Mouse (Mus musculus): ENCODE measurements around the gene 9930021J03Rik. TPM values are rescaled to one million over a fixed set of nuclear protein-coding genes. Genes with fewer than 3 reads are reported as not detected.
A peak's percentile ranks its signal among the peaks of the same experiment; 100 is the strongest.

Gene 9930021J03Rik
- polyA plus RNA-seq, 1 experiment from 2014 or later: 3.8 TPM

- no peak overlapping the region for H3K9ac ChIP-seq (ENCODE audit: low read length)
- WGBS: 72% methylated on average over 3 of the region's 3 CpGs
These were observed 32.9 kb upstream of the 9930021J03Rik start for GRCm38 (mm10) chr19:29838636-29839135.

GRCm38 (mm10) chr19:29838171-29838570 is 32.4 kb upstream of the 9930021J03Rik start:
- Histone ChIP-seq H3K36me3 (ENCODE audit: control insufficient read depth, insufficient read depth, low read length) (no peaks in the 10 kb centered on the region), H3K9ac (ENCODE audit: low read length) (no peak overlapping the region), H3K9me3 (ENCODE audit: control insufficient read depth, low read length) (no peaks in the 10 kb centered on the region), H3K27me3 (ENCODE audit: control insufficient read depth, insufficient read depth, low read depth, low read length) (no peaks in the 10 kb centered on the region), H3K4me2 (ENCODE audit: low read depth, low read length) (no peak overlapping the region), H3K4me3 (ENCODE audit: low read length) (no peak overlapping the region), H3K27ac (ENCODE audit: low read length) (no peak overlapping the region), H3K4me1 (replicated peaks; ENCODE audit: control insufficient read depth, insufficient read depth, low read length) (no peaks in the 10 kb centered on the region)
- ATAC-seq (ENCODE audit: low read depth): no peak
- 77% methylated on average over 1 of the region's 1 CpGs for WGBS

More at GRCm38 (mm10) chr19:29838636-29839135, 32.9 kb upstream of the 9930021J03Rik start:
- Histone ChIP-seq H3K4me3 (ENCODE audit: low read length) (no peak overlapping the region), H3K4me2 (ENCODE audit: low read depth, low read length) (no peak overlapping the region), H3K27ac (ENCODE audit: low read length) (no peak overlapping the region), H3K27me3 (ENCODE audit: control insufficient read depth, insufficient read depth, low read depth, low read length) (no peaks in the 10 kb centered on the region), H3K36me3 (ENCODE audit: control insufficient read depth, insufficient read depth, low read length) (no peaks in the 10 kb centered on the region), H3K4me1 (replicated peaks; ENCODE audit: control insufficient read depth, insufficient read depth, low read length) (no peaks in the 10 kb centered on the region; the same call in 1 of the 2 replicates), H3K9me3 (ENCODE audit: control insufficient read depth, low read length) (no peaks in the 10 kb centered on the region)
- ATAC-seq (ENCODE audit: low read depth): no peak

- Histone ChIP-seq H3K4me1 (replicated peaks; ENCODE audit: control insufficient read depth, insufficient read depth, low read length) (no peaks in the 10 kb centered on the region), H3K27ac (ENCODE audit: low read length) (no peak overlapping the region), H3K4me2 (ENCODE audit: low read depth, low read length) (no peak overlapping the region), H3K4me3 (ENCODE audit: low read length) (no peak overlapping the region), H3K27me3 (ENCODE audit: control insufficient read depth, insufficient read depth, low read depth, low read length) (no peaks in the 10 kb centered on the region), H3K36me3 (ENCODE audit: control insufficient read depth, insufficient read depth, low read length) (no peaks in the 10 kb centered on the region), H3K9ac (ENCODE audit: low read length) (no peak overlapping the region), H3K9me3 (ENCODE audit: control insufficient read depth, low read length) (no peaks in the 10 kb centered on the region)
- 25% methylated on average over 3 of the region's 3 CpGs for WGBS
- ATAC-seq (ENCODE audit: low read depth): peak; percentile 57; the same call in 1 of the 2 replicates
These were observed 29.7 kb upstream of the 9930021J03Rik start for GRCm38 (mm10) chr19:29835364-29836034.

GRCm38 (mm10) chr19:29830911-29831310 is 25.1 kb upstream of the 9930021J03Rik start:
- Histone ChIP-seq H3K9ac (ENCODE audit: low read length) (no peak overlapping the region), H3K27ac (ENCODE audit: low read length) (no peak overlapping the region), H3K4me2 (ENCODE audit: low read depth, low read length) (no peak overlapping the region), H3K4me1 (replicated peaks; ENCODE audit: control insufficient read depth, insufficient read depth, low read length) (no peaks in the 10 kb centered on the region), H3K9me3 (ENCODE audit: control insufficient read depth, low read length) (no peaks in the 10 kb centered on the region), H3K4me3 (ENCODE audit: low read length) (no peak overlapping the region), H3K27me3 (ENCODE audit: control insufficient read depth, insufficient read depth, low read depth, low read length) (no peaks in the 10 kb centered on the region), H3K36me3 (ENCODE audit: control insufficient read depth, insufficient read depth, low read length) (no peaks in the 10 kb centered on the region)
- no peak for ATAC-seq (ENCODE audit: low read depth)
- WGBS: 58% methylated on average over 2 of the region's 2 CpGs

- H3K4me3 ChIP-seq (ENCODE audit: low read length): no peak overlapping the region
- no peak overlapping the region for H3K9ac ChIP-seq (ENCODE audit: low read length)
- H3K4me1 ChIP-seq (replicated peaks; ENCODE audit: control insufficient read depth, insufficient read depth, low read length): no peaks in the 10 kb centered on the region
- no peaks in the 10 kb centered on the region for H3K27me3 ChIP-seq (ENCODE audit: control insufficient read depth, insufficient read depth, low read depth, low read length)
- no peak overlapping the region for H3K4me2 ChIP-seq (ENCODE audit: low read depth, low read length)
- H3K36me3 ChIP-seq (ENCODE audit: control insufficient read depth, insufficient read depth, low read length): no peaks in the 10 kb centered on the region
- no peaks in the 10 kb centered on the region for H3K9me3 ChIP-seq (ENCODE audit: control insufficient read depth, low read length)
- 59% methylated on average over 5 of the region's 5 CpGs for WGBS
- H3K27ac ChIP-seq (ENCODE audit: low read length): no peak overlapping the region
- no peak for ATAC-seq (ENCODE audit: low read depth)
These were observed 22.8 kb upstream of the 9930021J03Rik start for GRCm38 (mm10) chr19:29828558-29828957.

GRCm38 (mm10) chr19:29826686-29827085 is 20.9 kb upstream of the 9930021J03Rik start:
- Histone ChIP-seq H3K4me3 (ENCODE audit: low read length) (no peak overlapping the region), H3K27ac (ENCODE audit: low read length) (no peak overlapping the region), H3K9me3 (ENCODE audit: control insufficient read depth, low read length) (no peaks in the 10 kb centered on the region), H3K4me2 (ENCODE audit: low read depth, low read length) (no peak overlapping the region), H3K27me3 (ENCODE audit: control insufficient read depth, insufficient read depth, low read depth, low read length) (peaks cover 2% of the 10 kb centered on the region; the same call in 1 of the 2 replicates), H3K36me3 (ENCODE audit: control insufficient read depth, insufficient read depth, low read length) (no peaks in the 10 kb centered on the region), H3K9ac (ENCODE audit: low read length) (no peak overlapping the region), H3K4me1 (replicated peaks; ENCODE audit: control insufficient read depth, insufficient read depth, low read length) (no peaks in the 10 kb centered on the region)
- 69% methylated on average over 1 of the region's 1 CpGs for WGBS
- ATAC-seq (ENCODE audit: low read depth): peak; percentile 89

GRCm38 (mm10) chr19:29825003-29825402 is 19.2 kb upstream of the 9930021J03Rik start:
- WGBS: 16% methylated on average over 2 of the region's 2 CpGs
- Histone ChIP-seq H3K36me3 (ENCODE audit: control insufficient read depth, insufficient read depth, low read length) (no peaks in the 10 kb centered on the region), H3K27ac (ENCODE audit: low read length) (no peak overlapping the region), H3K9ac (ENCODE audit: low read length) (no peak overlapping the region), H3K27me3 (ENCODE audit: control insufficient read depth, insufficient read depth, low read depth, low read length) (peaks cover 2% of the 10 kb centered on the region; the same call in 1 of the 2 replicates), H3K4me1 (replicated peaks; ENCODE audit: control insufficient read depth, insufficient read depth, low read length) (no peaks in the 10 kb centered on the region), H3K4me2 (ENCODE audit: low read depth, low read length) (no peak overlapping the region), H3K4me3 (ENCODE audit: low read length) (no peak overlapping the region), H3K9me3 (ENCODE audit: control insufficient read depth, low read length) (no peaks in the 10 kb centered on the region)
- no peak for ATAC-seq (ENCODE audit: low read depth)

- Histone ChIP-seq H3K9ac (ENCODE audit: low read length) (no peak overlapping the region), H3K4me2 (ENCODE audit: low read depth, low read length) (no peak overlapping the region), H3K4me3 (ENCODE audit: low read length) (no peak overlapping the region), H3K27me3 (ENCODE audit: control insufficient read depth, insufficient read depth, low read depth, low read length) (peaks cover 3% of the 10 kb centered on the region), H3K4me1 (replicated peaks; ENCODE audit: control insufficient read depth, insufficient read depth, low read length) (no peaks in the 10 kb centered on the region), H3K36me3 (ENCODE audit: control insufficient read depth, insufficient read depth, low read length) (no peaks in the 10 kb centered on the region), H3K9me3 (ENCODE audit: control insufficient read depth, low read length) (no peaks in the 10 kb centered on the region), H3K27ac (ENCODE audit: low read length) (no peak overlapping the region)
- no peak for ATAC-seq (ENCODE audit: low read depth)
- whole genome bisulfite sequencing: 50% methylated on average over 6 of the region's 6 CpGs
These were observed 18.4 kb upstream of the 9930021J03Rik start for GRCm38 (mm10) chr19:29824034-29824700.

GRCm38 (mm10) chr19:29823456-29824010 is 17.7 kb upstream of the 9930021J03Rik start:
- Histone ChIP-seq H3K4me2 (ENCODE audit: low read depth, low read length) (no peak overlapping the region), H3K9ac (ENCODE audit: low read length) (no peak overlapping the region), H3K4me1 (replicated peaks; ENCODE audit: control insufficient read depth, insufficient read depth, low read length) (no peaks in the 10 kb centered on the region), H3K9me3 (ENCODE audit: control insufficient read depth, low read length) (no peaks in the 10 kb centered on the region), H3K27ac (ENCODE audit: low read length) (no peak overlapping the region), H3K4me3 (ENCODE audit: low read length) (no peak overlapping the region), H3K36me3 (ENCODE audit: control insufficient read depth, insufficient read depth, low read length) (no peaks in the 10 kb centered on the region), H3K27me3 (ENCODE audit: control insufficient read depth, insufficient read depth, low read depth, low read length) (peaks cover 6% of the 10 kb centered on the region)
- ATAC-seq (ENCODE audit: low read depth): no peak
- 64% methylated on average over 12 of the region's 12 CpGs for WGBS
